Mouse (Mus musculus) neural tube, embryonic 15.5 days (tissue): ENCODE results near the gene Ptprcap. TPM values are rescaled to one million over a fixed set of nuclear protein-coding genes. Genes with fewer than 3 reads are reported as not detected.
A peak's percentile ranks its signal among the peaks of the same experiment; 100 is the strongest.
"Not testable (repeated sequence)": the region's sequence is repeated elsewhere in the genome, so short reads cannot be mapped to it uniquely, and the experiment has no call there.

ENCODE experiments used
- ATAC-seq: fragments of 200-750 bp; cut with Nextera tagmentation; 2 replicates; pipeline ENCODE4 v1.8.0; 2017; ENCODE audit warnings: mild to moderate bottlenecking, moderate TSS enrichment, moderate library complexity; ENCODE audit not compliant: low FRiP score
- H3K27ac ChIP-seq: fragments of 300-500 bp; sonication (generic); replicated peaks from 2 replicates; pipeline ENCODE4 v1.5.1; 2015; ENCODE audit warnings: mild to moderate bottlenecking, inconsistent platforms
- H3K27me3 ChIP-seq: fragments of 300-500 bp; sonication (generic); replicated peaks from 2 replicates; pipeline ENCODE4 v1.6.1; 2015; ENCODE audit warnings: inconsistent platforms
- H3K36me3 ChIP-seq: fragments of 300-500 bp; sonication (generic); 2 replicates; pipeline ENCODE4 v1.6.1; 2015; ENCODE audit warnings: inconsistent platforms
- H3K4me1 ChIP-seq: fragments of 300-500 bp; sonication (generic); 2 replicates; pipeline ENCODE4 v1.6.1; 2015; ENCODE audit warnings: inconsistent platforms
- H3K4me2 ChIP-seq: fragments of 300-500 bp; sonication (generic); 2 replicates; pipeline ENCODE4 v1.6.1; 2015; ENCODE audit warnings: inconsistent platforms, mild to moderate bottlenecking, moderate library complexity
- H3K4me3 ChIP-seq: fragments of 300-500 bp; sonication (generic); replicated peaks from 2 replicates; pipeline ENCODE4 v1.5.1; 2015; ENCODE audit warnings: mild to moderate bottlenecking, inconsistent platforms
- H3K9ac ChIP-seq: fragments of 300-500 bp; sonication (generic); replicated peaks from 2 replicates; pipeline ENCODE4 v1.6.1; 2015; ENCODE audit warnings: mild to moderate bottlenecking, inconsistent platforms
- H3K9me3 ChIP-seq: fragments of 300-500 bp; sonication (generic); replicated peaks from 2 replicates; pipeline ENCODE4 v1.6.1; 2016; ENCODE audit warnings: inconsistent platforms
- WGBS: fragments of 180-500 bp; shearing (Covaris S2); methylation state at CpG from one replicate; pipeline ENCODE4 v1.1.7; 2015; ENCODE audit warnings: mixed read lengths; 5-methylcytosine and 5-hydroxymethylcytosine counted together
- polyA plus RNA-seq: library from polyadenylated mRNA; unstranded; fragments of >200 nt; fragmentation: Nextera tagmentation; extraction: Ambion mirVana; gene quantifications from 2 replicates; pipeline ENCODE4 v1.2.1, GENCODE M21; 2015

Gene Ptprcap
- polyA plus RNA-seq, 1 experiment from 2014 or later, result 1.0 TPM

GRCm38 (mm10) chr19:4126759-4127495, 26.5 kb upstream of the Ptprcap start:
- peak overlapping the region; percentile 87 for H3K4me3 ChIP-seq
- no peaks in the 10 kb centered on the region for H3K9me3 ChIP-seq
- no peak for ATAC-seq
- peak overlapping the region; percentile 80 for H3K27ac ChIP-seq
- peaks cover 27% of the 10 kb centered on the region for H3K4me1 ChIP-seq
- H3K9ac ChIP-seq, result peak overlapping the region; percentile 85
- peak overlapping the region; percentile 70 for H3K4me2 ChIP-seq
- WGBS, result 66% methylated on average over 7 of the region's 7 CpGs
- no peaks in the 10 kb centered on the region for H3K27me3 ChIP-seq
- peaks cover 28% of the 10 kb centered on the region for H3K36me3 ChIP-seq

GRCm38 (mm10) chr19:4129462-4129861, 23.9 kb upstream of the Ptprcap start:
- H3K9me3 ChIP-seq, result no peaks in the 10 kb centered on the region

GRCm38 (mm10) chr19:4130106-4130505, 23.3 kb upstream of the Ptprcap start:
- peaks cover 42% of the 10 kb centered on the region for H3K36me3 ChIP-seq

More at GRCm38 (mm10) chr19:4129462-4129861, 23.9 kb upstream of the Ptprcap start:
- no peak overlapping the region for H3K9ac ChIP-seq
- peaks cover 42% of the 10 kb centered on the region for H3K36me3 ChIP-seq
- H3K27me3 ChIP-seq, result no peaks in the 10 kb centered on the region
- H3K4me1 ChIP-seq, result peaks cover 26% of the 10 kb centered on the region
- no peak for ATAC-seq
- H3K4me3 ChIP-seq, result no peak overlapping the region
- H3K4me2 ChIP-seq, result no peak overlapping the region
- no peak overlapping the region for H3K27ac ChIP-seq
- 92% methylated on average over 7 of the region's 7 CpGs for WGBS

GRCm38 (mm10) chr19:4131075-4131474, 22.3 kb upstream of the Ptprcap start:
- Histone ChIP-seq H3K9me3 (no peaks in the 10 kb centered on the region), H3K27me3 (no peaks in the 10 kb centered on the region), H3K27ac (no peak overlapping the region), H3K4me2 (no peak overlapping the region), H3K4me1 (peaks cover 17% of the 10 kb centered on the region), H3K4me3 (no peak overlapping the region), H3K9ac (no peak overlapping the region), H3K36me3 (peaks cover 42% of the 10 kb centered on the region)
- ATAC-seq, result no peak
- 94% methylated on average over 5 of the region's 5 CpGs for WGBS

More at GRCm38 (mm10) chr19:4130106-4130505, 23.3 kb upstream of the Ptprcap start:
- Histone ChIP-seq H3K9ac (no peak overlapping the region), H3K9me3 (no peaks in the 10 kb centered on the region), H3K4me1 (peaks cover 19% of the 10 kb centered on the region), H3K27ac (no peak overlapping the region), H3K27me3 (no peaks in the 10 kb centered on the region), H3K4me2 (no peak overlapping the region), H3K4me3 (no peak overlapping the region)
- WGBS, result 97% methylated on average over 4 of the region's 4 CpGs
- ATAC-seq, result no peak

- Histone ChIP-seq H3K4me2 (no peak overlapping the region), H3K9ac (no peak overlapping the region), H3K4me3 (no peak overlapping the region), H3K9me3 (no peaks in the 10 kb centered on the region), H3K27me3 (no peaks in the 10 kb centered on the region), H3K27ac (no peak overlapping the region), H3K36me3 (peaks cover 42% of the 10 kb centered on the region), H3K4me1 (peaks cover 12% of the 10 kb centered on the region)
- ATAC-seq, result no peak
- WGBS, result 87% methylated on average over 2 of the region's 2 CpGs
These were observed 21.6 kb upstream of the Ptprcap start for GRCm38 (mm10) chr19:4131768-4132167.

GRCm38 (mm10) chr19:4134354-4134753, 19.1 kb upstream of the Ptprcap start:
- no peak overlapping the region for H3K4me2 ChIP-seq
- peaks cover 4% of the 10 kb centered on the region for H3K4me1 ChIP-seq
- H3K4me3 ChIP-seq, result no peak overlapping the region
- H3K9me3 ChIP-seq, result no peaks in the 10 kb centered on the region
- 92% methylated on average over 4 of the region's 4 CpGs for WGBS
- no peak for ATAC-seq
- peaks cover 31% of the 10 kb centered on the region for H3K36me3 ChIP-seq
- no peaks in the 10 kb centered on the region for H3K27me3 ChIP-seq
- no peak overlapping the region for H3K27ac ChIP-seq
- no peak overlapping the region for H3K9ac ChIP-seq

- H3K4me1 ChIP-seq, H3K9me3 ChIP-seq, ATAC-seq, H3K4me2 ChIP-seq, H3K4me3 ChIP-seq, H3K9ac ChIP-seq, H3K27me3 ChIP-seq, H3K27ac ChIP-seq: not testable (repeated sequence)
- H3K36me3 ChIP-seq, result peaks cover 22% of the 10 kb centered on the region
- 82% methylated on average over 6 of the region's 6 CpGs for WGBS
These were observed 18.0 kb upstream of the Ptprcap start for GRCm38 (mm10) chr19:4135229-4135962.

- not testable (repeated sequence) for H3K9me3 ChIP-seq, H3K4me3 ChIP-seq, H3K27ac ChIP-seq, H3K27me3 ChIP-seq, H3K4me1 ChIP-seq, H3K9ac ChIP-seq, ATAC-seq, H3K4me2 ChIP-seq
- WGBS, result 26% methylated on average over 8 of the region's 8 CpGs
- peaks cover 22% of the 10 kb centered on the region for H3K36me3 ChIP-seq
These were observed 17.4 kb upstream of the Ptprcap start for GRCm38 (mm10) chr19:4135963-4136345.

- no peak overlapping the region for H3K9ac ChIP-seq
- no peaks in the 10 kb centered on the region for H3K9me3 ChIP-seq
- 84% methylated on average over 5 of the region's 5 CpGs for WGBS
- no peak overlapping the region for H3K27ac ChIP-seq
- peaks cover 18% of the 10 kb centered on the region for H3K36me3 ChIP-seq
- H3K4me3 ChIP-seq, result no peak overlapping the region
- no peak overlapping the region for H3K4me2 ChIP-seq
- peaks cover 6% of the 10 kb centered on the region for H3K4me1 ChIP-seq
- no peaks in the 10 kb centered on the region for H3K27me3 ChIP-seq
- ATAC-seq, result no peak
These were observed 16.9 kb upstream of the Ptprcap start for GRCm38 (mm10) chr19:4136463-4136862.

- no peak for ATAC-seq
- no peak overlapping the region for H3K27ac ChIP-seq
- H3K9ac ChIP-seq, result no peak overlapping the region
- no peaks in the 10 kb centered on the region for H3K9me3 ChIP-seq
- H3K4me3 ChIP-seq, result no peak overlapping the region
- no peak overlapping the region for H3K4me2 ChIP-seq
- peaks cover 5% of the 10 kb centered on the region for H3K36me3 ChIP-seq
- H3K4me1 ChIP-seq, result peaks cover 6% of the 10 kb centered on the region
- no peaks in the 10 kb centered on the region for H3K27me3 ChIP-seq
- 73% methylated on average over 5 of the region's 5 CpGs for WGBS
These were observed 15.5 kb upstream of the Ptprcap start for GRCm38 (mm10) chr19:4137913-4138312.

- no peaks in the 10 kb centered on the region for H3K27me3 ChIP-seq
- H3K4me1 ChIP-seq, result peaks cover 6% of the 10 kb centered on the region
- ATAC-seq, result no peak
- H3K36me3 ChIP-seq, result no peaks in the 10 kb centered on the region
- H3K4me2 ChIP-seq, result no peak within 1 kb of the TSS
- WGBS, result 67% methylated on average over 2 of the region's 2 CpGs
- H3K9me3 ChIP-seq, result no peaks in the 10 kb centered on the region
- no peak within 1 kb of the TSS for H3K4me3 ChIP-seq
- no peak within 1 kb of the TSS for H3K9ac ChIP-seq
- H3K27ac ChIP-seq, result no peak within 1 kb of the TSS
These were observed 14.0 kb upstream of the Ptprcap start, which contains the start of gene Gpr152 for GRCm38 (mm10) chr19:4139446-4139845. Gpr152 (plus strand) TSS chr19:4139787.

GRCm38 (mm10) chr19:4140147-4140546, 13.3 kb upstream of the Ptprcap start:
- H3K27ac ChIP-seq, result no peak overlapping the region
- no peak overlapping the region for H3K9ac ChIP-seq
- H3K4me1 ChIP-seq, result peaks cover 6% of the 10 kb centered on the region
- no peaks in the 10 kb centered on the region for H3K27me3 ChIP-seq
- WGBS, result 79% methylated on average over 6 of the region's 6 CpGs
- no peak overlapping the region for H3K4me2 ChIP-seq
- H3K4me3 ChIP-seq, result no peak overlapping the region
- H3K36me3 ChIP-seq, result no peaks in the 10 kb centered on the region
- no peak for ATAC-seq
- H3K9me3 ChIP-seq, result no peaks in the 10 kb centered on the region
